Mouse (Mus musculus) mesoderm, embryonic 11.5 days (tissue): Measurements from ENCODE around the gene Cdx2.
A peak's percentile ranks its signal among the peaks of the same experiment; 100 is the strongest.

Source experiments
- DNase-seq: peaks from one replicate; pipeline ENCODE4 v3.0.0-alpha.2; 2012; ENCODE audit warnings: low read depth, low spot score

Cdx2 gene

DNA sequence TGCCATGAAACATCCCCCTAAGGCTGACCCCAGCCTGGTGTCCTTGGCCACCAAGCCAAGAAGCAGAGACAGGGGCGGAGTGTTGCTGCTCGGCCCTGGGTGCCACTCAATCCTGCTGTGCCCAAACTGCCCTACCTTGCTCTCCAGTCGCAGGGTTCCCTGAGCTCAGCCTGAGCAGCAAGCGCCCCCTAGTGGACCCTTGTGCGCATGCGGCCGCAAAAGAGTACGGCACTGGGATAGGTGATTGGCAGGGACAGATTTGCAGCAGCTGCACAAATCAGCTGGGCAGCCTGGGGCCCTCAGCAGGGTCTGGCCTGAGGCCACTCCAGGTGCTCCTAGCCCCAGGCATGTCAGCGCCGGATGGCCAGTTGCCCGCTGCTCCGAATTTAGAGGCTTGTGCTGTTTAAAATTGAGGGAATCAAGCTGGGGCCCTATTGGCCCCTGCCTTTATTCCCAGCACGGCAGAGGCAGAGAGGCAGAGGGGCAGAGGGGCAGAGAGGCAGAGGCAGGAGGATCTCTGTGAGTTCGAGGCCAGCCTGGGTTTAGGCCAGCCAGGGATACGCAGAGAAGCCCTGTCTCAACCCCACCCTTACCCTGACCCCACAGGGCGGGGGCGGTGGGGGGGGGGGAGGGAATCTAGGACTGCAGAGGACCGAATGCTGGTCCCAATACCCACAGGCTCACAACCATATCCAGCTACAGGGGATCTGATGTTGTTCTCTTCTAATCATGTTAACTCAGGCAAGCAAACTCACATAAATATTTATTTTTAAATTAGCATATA lies 13.8 kb downstream of the Cdx2 start:
- peak; percentile 90 for DNase-seq

DNA sequence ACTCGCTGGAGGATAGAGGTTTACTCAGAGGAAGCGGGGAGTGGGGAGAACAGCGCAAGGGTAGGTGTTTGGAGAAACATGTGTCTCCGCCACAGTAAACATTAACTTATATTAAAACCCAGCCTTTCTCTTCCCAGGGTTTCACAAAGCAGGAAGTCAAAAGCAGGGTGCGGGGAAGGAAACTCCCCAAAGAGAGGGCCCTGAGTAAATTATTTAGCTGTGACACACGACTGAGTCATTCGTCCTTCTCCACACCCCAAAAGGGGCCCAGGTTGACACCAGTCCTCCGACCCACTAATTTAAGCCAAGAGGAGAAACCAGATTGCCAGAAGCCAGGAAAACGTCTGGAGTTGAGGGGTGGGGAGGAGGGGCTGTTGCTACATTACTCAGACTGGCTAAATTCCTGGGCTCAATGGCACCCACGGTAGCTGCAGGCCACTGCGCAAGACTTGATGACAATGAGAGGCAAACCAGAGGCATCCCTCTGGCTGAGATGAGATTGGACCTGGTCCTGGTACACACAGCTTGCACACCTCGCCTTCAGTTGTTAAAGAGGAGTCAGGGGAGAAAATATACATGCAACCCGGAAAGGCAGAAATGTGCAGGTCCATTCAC lies 14.5 kb downstream of the Cdx2 start:
- no peak for DNase-seq

- no peak for DNase-seq
Measured at GRCm38 (mm10) chr5:147291764-147292505, 15.1 kb downstream of the Cdx2 start.

GRCm38 (mm10) chr5:147284365-147284764 lies 22.7 kb downstream of the Cdx2 start:
- DNase-seq, result no peak

DNA sequence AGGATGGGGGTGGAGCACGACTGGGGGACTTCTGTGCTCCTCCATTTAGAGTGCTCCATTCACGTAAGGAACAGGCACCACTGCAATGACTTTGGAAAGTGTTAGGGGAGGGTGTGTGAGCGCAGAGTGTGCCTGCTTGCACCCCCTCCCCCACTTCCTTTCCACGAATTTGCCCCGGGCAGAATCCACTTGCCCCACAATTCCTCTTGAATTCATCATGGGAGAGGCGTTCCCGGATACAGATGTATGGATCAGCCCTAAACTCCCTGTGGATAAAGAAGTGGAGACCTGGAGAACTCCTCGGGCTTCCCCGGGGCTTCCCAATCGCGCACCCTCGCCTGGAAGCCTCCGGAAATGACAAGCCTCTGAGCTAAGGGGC lies 29.5 kb downstream of the Cdx2 start:
- no peak for DNase-seq

GRCm38 (mm10) chr5:147276701-147277546 lies 30.1 kb downstream of the Cdx2 start:
- DNase-seq, result no peak

- DNase-seq, result no peak
Measured at GRCm38 (mm10) chr5:147275761-147276160, 31.3 kb downstream of the Cdx2 start.

DNA sequence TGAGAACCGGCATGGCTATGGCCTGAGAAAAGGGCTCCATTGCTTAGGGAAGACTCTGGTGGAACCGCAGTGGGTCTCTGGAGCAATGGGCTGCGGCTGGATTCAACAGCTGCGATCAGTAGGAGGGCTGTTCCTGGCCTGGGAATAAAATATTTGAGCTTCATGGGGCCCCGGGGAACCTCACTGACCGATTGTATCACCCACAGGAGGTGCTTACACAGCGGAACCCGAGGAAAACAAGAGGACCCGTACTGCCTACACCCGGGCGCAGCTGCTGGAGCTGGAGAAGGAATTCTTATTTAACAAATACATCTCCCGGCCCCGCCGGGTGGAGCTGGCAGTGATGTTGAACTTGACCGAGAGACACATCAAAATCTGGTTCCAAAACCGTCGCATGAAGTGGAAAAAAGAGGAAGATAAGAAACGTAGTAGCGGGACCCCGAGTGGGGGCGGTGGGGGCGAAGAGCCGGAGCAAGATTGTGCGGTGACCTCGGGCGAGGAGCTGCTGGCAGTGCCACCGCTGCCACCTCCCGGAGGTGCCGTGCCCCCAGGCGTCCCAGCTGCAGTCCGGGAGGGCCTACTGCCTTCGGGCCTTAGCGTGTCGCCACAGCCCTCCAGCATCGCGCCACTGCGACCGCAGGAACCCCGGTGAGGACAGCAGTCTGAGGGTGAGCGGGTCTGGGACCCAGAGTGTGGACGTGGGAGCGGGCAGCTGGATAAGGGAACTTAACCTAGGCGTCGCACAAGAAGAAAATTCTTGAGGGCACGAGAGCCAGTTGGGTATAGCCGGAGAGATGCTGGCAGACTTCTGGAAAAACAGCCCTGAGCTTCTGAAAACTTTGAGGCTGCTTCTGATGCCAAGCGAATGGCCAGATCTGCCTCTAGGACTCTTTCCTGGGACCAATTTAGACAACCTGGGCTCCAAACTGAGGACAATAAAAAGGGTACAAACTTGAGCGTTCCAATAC lies 32.6 kb downstream of the Cdx2 start:
- DNase-seq, result no peak

DNA sequence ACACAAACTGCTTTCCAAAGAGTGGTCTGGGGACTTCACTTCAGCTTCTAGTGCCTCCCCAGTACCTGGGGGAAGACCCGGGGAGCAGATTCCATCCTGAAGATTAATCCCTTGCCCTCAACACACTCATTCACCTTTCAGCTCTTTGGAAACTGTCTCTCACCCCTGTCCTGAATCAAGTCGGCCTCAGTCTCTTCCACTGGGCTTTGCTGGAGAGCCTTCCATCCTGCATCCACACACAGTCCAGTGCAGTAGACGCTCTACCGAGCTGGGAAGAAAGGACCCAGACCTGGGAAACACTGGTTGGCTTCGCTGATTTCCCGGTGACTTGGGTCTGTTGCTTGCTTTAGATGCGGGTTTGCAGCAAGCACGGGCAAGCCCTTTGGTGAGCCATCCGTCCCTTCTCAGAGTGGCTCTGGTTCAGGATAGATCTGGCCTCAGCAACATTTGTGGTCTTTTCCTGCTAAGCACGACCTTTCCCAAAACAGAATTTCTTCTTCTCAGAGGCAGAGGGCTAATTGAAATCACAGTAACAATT lies 34.2 kb downstream of the Cdx2 start:
- no peak for DNase-seq

DNA sequence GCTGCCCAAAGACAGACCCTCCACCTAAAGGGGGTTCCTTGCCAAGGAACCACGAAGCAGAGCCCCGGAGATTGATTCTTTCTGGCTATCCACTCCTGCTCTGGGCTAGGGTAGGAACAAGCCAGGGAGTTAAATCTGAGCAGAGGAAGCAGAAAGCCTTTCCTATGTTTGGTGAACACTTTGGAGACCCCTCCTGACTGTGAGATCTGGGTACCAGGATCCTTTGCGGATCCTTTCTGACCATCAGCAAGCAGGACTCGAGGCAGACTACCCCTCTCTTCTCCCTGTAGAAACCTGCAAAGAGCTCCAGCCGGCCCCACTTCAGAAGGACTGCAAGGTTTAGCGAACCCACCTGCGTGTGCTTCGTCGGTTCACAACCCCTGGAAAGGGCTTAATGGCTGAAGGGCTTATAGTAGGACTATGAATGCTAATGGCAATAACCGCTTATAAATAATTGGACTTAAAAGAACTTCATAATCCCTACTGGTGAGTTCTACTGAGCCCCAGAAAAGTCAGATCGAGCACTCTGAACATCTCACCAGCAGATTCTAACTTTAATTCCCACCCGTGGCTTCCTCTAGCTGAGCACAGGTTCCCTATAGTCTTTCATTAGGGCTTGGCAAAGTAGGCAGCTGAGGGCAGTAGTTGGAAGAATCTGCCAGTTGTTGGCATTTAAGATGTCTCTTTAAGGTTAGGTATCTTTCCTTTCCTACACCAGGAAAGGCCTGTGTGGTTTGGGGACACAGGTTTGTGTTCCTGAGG lies 34.8 kb downstream of the Cdx2 start:
- DNase-seq, result no peak

DNA sequence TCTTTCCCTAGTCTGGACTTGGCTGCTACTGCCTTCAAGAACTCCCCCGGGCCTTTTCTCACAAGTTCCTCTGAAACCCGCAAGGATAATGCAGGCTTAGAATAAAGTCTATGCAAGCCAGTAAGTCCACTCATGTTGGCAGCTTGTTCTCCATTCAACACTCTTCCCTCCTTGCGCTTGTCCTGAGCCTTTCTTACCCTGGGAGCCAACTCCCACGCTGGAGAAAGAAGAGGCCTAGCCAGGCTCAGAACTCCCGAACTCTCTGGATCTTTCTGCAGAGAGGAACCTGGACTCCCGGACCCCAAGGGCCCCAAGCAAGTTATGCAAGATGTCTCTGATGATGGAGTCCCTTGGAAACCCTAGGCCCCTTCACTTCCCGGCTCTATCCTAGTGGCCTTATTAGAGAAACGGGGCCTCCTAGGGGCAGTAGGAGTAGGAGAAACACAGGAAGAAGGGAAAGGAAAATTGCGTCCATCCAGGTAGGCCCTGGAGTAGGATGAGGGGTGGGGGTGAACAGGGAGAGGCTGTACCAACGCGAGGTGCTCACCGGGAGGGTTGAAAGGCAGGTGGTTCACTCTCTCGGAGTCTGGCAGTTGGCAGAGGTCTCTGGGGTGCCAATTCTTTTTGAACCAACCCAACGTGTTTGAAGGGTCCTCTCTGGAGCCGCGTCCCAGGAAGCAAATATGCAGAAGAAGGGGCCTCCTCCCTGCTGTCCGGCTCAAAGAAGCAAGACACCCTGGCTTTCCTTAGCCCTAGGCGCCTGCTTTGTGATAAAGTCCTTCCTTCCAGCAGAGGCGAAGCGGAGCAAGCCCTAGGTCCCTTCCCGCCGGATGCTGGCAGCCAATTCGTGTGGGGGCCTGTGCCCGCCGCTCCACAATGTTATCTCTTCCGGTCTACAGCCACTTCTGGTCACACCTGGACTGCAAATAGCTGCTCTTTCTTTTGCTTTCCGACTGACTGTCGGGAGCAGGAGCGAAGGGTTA lies 36.1 kb downstream of the Cdx2 start:
- no peak for DNase-seq

DNA sequence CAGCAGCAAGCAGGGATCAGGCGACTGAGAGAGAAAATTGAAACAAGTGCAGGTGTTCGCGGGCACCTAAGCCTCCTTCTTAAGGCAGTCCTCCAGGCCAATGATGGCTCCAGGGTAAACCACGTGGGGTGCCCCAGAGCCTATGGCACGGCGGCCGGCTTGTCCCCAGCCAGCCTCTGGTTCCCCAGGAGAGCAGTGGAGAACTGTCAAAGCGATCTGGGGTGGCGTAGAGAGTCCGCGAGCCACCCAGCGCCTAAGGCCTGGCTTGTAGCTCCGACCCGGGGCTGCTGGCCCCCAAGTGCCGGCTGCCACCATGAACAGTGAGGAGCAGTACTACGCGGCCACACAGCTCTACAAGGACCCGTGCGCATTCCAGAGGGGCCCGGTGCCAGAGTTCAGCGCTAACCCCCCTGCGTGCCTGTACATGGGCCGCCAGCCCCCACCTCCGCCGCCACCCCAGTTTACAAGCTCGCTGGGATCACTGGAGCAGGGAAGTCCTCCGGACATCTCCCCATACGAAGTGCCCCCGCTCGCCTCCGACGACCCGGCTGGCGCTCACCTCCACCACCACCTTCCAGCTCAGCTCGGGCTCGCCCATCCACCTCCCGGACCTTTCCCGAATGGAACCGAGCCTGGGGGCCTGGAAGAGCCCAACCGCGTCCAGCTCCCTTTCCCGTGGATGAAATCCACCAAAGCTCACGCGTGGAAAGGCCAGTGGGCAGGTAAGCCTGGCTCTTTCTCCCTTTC lies 37.0 kb downstream of the Cdx2 start, which contains the start of gene Pdx1:
Gene Pdx1, plus strand, starts transcription at position 34 of the 747 bp plus-strand sequence.
- DNase-seq, result no peak

- no peak for DNase-seq
Measured at GRCm38 (mm10) chr5:147269371-147269770, 37.7 kb downstream of the Cdx2 start.

DNA sequence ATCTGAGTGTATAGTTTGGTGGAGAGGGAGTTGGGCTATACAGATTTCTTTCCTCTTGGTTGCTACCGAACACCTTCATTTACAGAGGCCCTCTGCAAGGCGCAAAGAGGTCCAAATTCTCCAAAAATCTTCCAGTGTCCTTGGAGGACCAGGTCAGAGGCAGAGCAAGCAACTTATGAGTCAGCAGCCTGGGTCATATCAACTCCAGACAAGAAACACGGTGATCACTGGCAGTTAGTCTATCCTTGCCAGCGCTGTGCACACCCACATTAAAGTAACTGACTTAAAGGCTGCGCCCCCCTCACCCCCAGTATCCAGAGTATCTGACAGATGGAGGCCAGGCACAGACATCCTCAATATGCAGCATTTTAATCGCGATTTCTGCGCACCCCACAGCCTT lies 38.3 kb downstream of the Cdx2 start:
- DNase-seq, result no peak

DNA sequence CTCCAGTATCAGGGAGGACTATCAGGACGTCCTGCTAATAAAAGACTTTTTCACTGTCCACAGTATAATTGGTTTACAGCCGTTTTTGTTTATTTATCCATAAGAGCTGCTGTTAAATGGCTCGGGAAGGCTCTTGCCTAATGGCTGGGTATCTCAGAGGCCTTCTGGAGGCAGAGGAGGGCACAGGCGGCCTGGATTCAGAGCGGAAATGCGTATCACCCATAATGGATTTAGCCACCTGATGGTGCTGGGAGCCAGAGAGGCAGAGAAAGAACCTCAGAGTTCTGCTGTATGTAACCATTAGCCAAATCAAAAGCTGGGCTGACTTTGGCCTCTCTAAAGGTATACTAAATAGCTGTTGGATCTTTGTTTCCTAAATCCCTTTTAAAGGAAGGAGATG lies 39.6 kb downstream of the Cdx2 start:
- no peak for DNase-seq

- DNase-seq, result no peak
Measured at GRCm38 (mm10) chr5:147263945-147264344, 43.1 kb downstream of the Cdx2 start.

DNA sequence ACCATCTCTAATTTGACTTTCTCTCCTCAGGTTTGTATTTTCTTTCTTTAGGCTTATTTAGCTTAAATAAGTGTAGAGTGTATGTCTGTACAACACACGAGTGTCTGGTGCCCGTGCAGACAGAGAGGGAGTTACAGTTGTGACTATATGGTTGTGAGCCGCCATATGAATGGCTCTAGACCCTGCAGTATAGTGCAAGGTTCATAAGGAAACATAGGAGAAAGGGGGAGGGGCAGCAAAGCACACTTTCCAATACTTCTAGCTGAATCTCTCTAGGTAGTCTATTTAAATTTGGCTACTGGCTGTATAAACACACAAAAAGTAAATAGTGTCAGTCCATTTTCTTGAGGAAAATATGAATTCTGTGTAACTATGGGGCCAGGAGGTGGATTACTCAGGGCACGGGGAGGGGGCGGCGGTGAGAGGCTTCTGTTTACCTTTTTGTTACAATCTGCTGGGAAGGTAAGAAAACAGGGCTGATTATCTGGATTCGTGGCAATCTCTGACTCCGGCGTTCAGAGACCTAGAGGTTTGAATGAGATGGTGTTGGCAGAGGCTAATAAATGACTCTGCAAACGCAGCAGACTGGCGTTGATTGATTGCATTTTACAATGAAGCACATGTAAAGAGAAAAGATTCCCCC lies 45.0 kb downstream of the Cdx2 start:
- DNase-seq, result no peak
